Mouse (Mus musculus) ES-Bruce4 (cell line): Measurements from ENCODE around the gene Arhgap24. TPM values are rescaled to one million over a fixed set of nuclear protein-coding genes. Genes with fewer than 3 reads are reported as not detected.

Source experiments
- H3K27ac ChIP-seq: 2 replicates; pipeline ENCODE4 v1.5.1; 2012; ENCODE audit warnings: low read length, inconsistent platforms; ENCODE audit not compliant: insufficient read depth
- H3K27me3 ChIP-seq: 2 replicates; pipeline ENCODE4 v1.6.1; 2012; ENCODE audit warnings: mild to moderate bottlenecking, low read length, inconsistent platforms; ENCODE audit not compliant: control insufficient read depth, poor library complexity, insufficient read depth, severe bottlenecking
- H3K36me3 ChIP-seq: 2 replicates; pipeline ENCODE4 v1.6.1; 2012; ENCODE audit warnings: inconsistent platforms, mild to moderate bottlenecking, low read length, moderate library complexity; ENCODE audit not compliant: control insufficient read depth, poor library complexity, insufficient read depth, severe bottlenecking
- H3K4me1 ChIP-seq: one replicate; pipeline ENCODE4 v1.8.1; 2011; ENCODE audit warnings: low read length; ENCODE audit not compliant: control insufficient read depth, insufficient read depth
- H3K4me3 ChIP-seq: 2 replicates; pipeline ENCODE4 v1.5.1; 2011; ENCODE audit warnings: low read depth, mild to moderate bottlenecking, low read length
- H3K9ac ChIP-seq: 2 replicates; pipeline ENCODE4 v1.6.1; 2012; ENCODE audit warnings: low read depth, mild to moderate bottlenecking, inconsistent platforms; ENCODE audit not compliant: poor library complexity, severe bottlenecking
- H3K9me3 ChIP-seq: replicated peaks from 2 replicates; pipeline ENCODE4 v1.6.1; 2012; ENCODE audit warnings: mild to moderate bottlenecking, low read length, inconsistent platforms; ENCODE audit not compliant: control insufficient read depth, poor library complexity, insufficient read depth, severe bottlenecking
- CTCF ChIP-seq: IDR thresholded peaks from one replicate; pipeline ENCODE4 v1.8.1; 2011; ENCODE audit warnings: low read depth, low read length
- EP300 ChIP-seq: IDR thresholded peaks from 2 replicates; pipeline ENCODE4 v1.6.1; 2011; ENCODE audit warnings: low read depth, low read length; ENCODE audit not compliant: insufficient read depth
- POLR2A ChIP-seq: IDR thresholded peaks from one replicate; pipeline ENCODE4 v1.8.1; 2011; ENCODE audit warnings: low read length; ENCODE audit not compliant: insufficient read depth
- polyA plus RNA-seq: library from polyadenylated mRNA; stranded (reverse); fragments of >200 nt; gene quantifications from 2 replicates; pipeline ENCODE4 v1.2.4, GENCODE M21; 2011; ENCODE audit warnings: low read depth; ENCODE audit not compliant: missing spikeins, insufficient read depth, insufficient read length

The Arhgap24 gene
- polyA plus RNA-seq, 1 experiment, result 2.0 TPM

- TF ChIP-seq POLR2A (no peak), CTCF (no peak), EP300 (no peak)
- Histone ChIP-seq H3K27ac (no peak overlapping the region), H3K27me3 (no peaks in the 10 kb centered on the region), H3K36me3 (no peaks in the 10 kb centered on the region), H3K9me3 (no peaks in the 10 kb centered on the region), H3K4me1 (no peaks in the 10 kb centered on the region), H3K9ac (no peak overlapping the region), H3K4me3 (no peak overlapping the region)
Measured at GRCm38 (mm10) chr5:102535311-102535710, 54.1 kb downstream of the Arhgap24 start.

- Histone ChIP-seq H3K27me3 (no peaks in the 10 kb centered on the region), H3K4me3 (no peak overlapping the region), H3K9ac (no peak overlapping the region), H3K36me3 (no peaks in the 10 kb centered on the region), H3K9me3 (no peaks in the 10 kb centered on the region), H3K27ac (no peak overlapping the region), H3K4me1 (no peaks in the 10 kb centered on the region)
- no peak for TF ChIP-seq EP300
- TF ChIP-seq POLR2A, result no peak
- no peak for TF ChIP-seq CTCF
Measured at GRCm38 (mm10) chr5:102537819-102538218, 56.6 kb downstream of the Arhgap24 start.

GRCm38 (mm10) chr5:102546296-102546695, 65.1 kb downstream of the Arhgap24 start:
- Histone ChIP-seq H3K27me3 (no peaks in the 10 kb centered on the region), H3K9me3 (no peaks in the 10 kb centered on the region), H3K36me3 (no peaks in the 10 kb centered on the region), H3K9ac (no peak overlapping the region), H3K27ac (no peak overlapping the region), H3K4me3 (no peak overlapping the region), H3K4me1 (no peaks in the 10 kb centered on the region)
- no peak for TF ChIP-seq POLR2A
- TF ChIP-seq CTCF, result no peak
- no peak for TF ChIP-seq EP300

- TF ChIP-seq POLR2A, result no peak
- TF ChIP-seq CTCF, result no peak
- TF ChIP-seq EP300, result no peak
- no peaks in the 10 kb centered on the region for H3K9me3 ChIP-seq
- no peaks in the 10 kb centered on the region for H3K36me3 ChIP-seq
- no peaks in the 10 kb centered on the region for H3K27me3 ChIP-seq
- H3K4me3 ChIP-seq, result no peak overlapping the region
- no peak overlapping the region for H3K9ac ChIP-seq
- H3K4me1 ChIP-seq, result no peaks in the 10 kb centered on the region
- no peak overlapping the region for H3K27ac ChIP-seq
Measured at GRCm38 (mm10) chr5:102547786-102548185, 66.6 kb downstream of the Arhgap24 start.

- Histone ChIP-seq H3K9ac (no peak overlapping the region), H3K36me3 (no peaks in the 10 kb centered on the region), H3K27ac (no peak overlapping the region), H3K9me3 (no peaks in the 10 kb centered on the region), H3K4me1 (no peaks in the 10 kb centered on the region), H3K27me3 (no peaks in the 10 kb centered on the region), H3K4me3 (no peak overlapping the region)
- TF ChIP-seq CTCF, result no peak
- no peak for TF ChIP-seq EP300
- TF ChIP-seq POLR2A, result no peak
Measured at GRCm38 (mm10) chr5:102548382-102548781, 67.2 kb downstream of the Arhgap24 start.

GRCm38 (mm10) chr5:102550211-102550610, 69.0 kb downstream of the Arhgap24 start:
- Histone ChIP-seq H3K36me3 (no peaks in the 10 kb centered on the region), H3K4me3 (no peak overlapping the region), H3K27ac (no peak overlapping the region), H3K4me1 (no peaks in the 10 kb centered on the region), H3K9me3 (no peaks in the 10 kb centered on the region), H3K27me3 (no peaks in the 10 kb centered on the region), H3K9ac (no peak overlapping the region)
- TF ChIP-seq CTCF (no peak), EP300 (no peak), POLR2A (no peak)
